Mouse (Mus musculus) urinary bladder, adult 2 months (tissue): Measurements from ENCODE around the gene Rpl22. TPM values are rescaled to one million over a fixed set of nuclear protein-coding genes. Genes with fewer than 3 reads are reported as not detected.

Experiments used
- polyA plus RNA-seq: library from polyadenylated mRNA; depleted of rRNA; stranded (reverse); fragments of >200 nt; gene quantifications from 2 replicates; pipeline ENCODE4 v1.2.3, GENCODE M21; 2012; rRNA removed

Gene Rpl22
- polyA plus RNA-seq, 1 experiment = 727 TPM

Other genes starting within 250 kb of the Rpl22 start
- 3.7 TPM in 2 replicates for gene Tnfrsf25, start 209.8 kb upstream of the Rpl22 start, polyA plus RNA-seq
- gene Espn, start 173.4 kb upstream of the Rpl22 start, polyA plus RNA-seq = 6.0 and 7.8 TPM in 2 replicates
- gene Hes2, start 166.9 kb upstream of the Rpl22 start, polyA plus RNA-seq = 0.23 and 0.46 TPM in 2 replicates
- 44.9 and 48.1 TPM in 2 replicates for gene Acot7, start 147.6 kb upstream of the Rpl22 start, polyA plus RNA-seq
- 31.3 and 39.2 TPM in 2 replicates for gene Gpr153, start 51.5 kb upstream of the Rpl22 start, polyA plus RNA-seq
- gene Hes3, start 34.1 kb upstream of the Rpl22 start, polyA plus RNA-seq = not detected in 2 replicates
- 25.2 and 26.2 TPM in 2 replicates for gene Icmt, start 28.5 kb upstream of the Rpl22 start, polyA plus RNA-seq
- 28.0 and 34.9 TPM in 2 replicates for gene Rnf207, start 6.7 kb upstream of the Rpl22 start, polyA plus RNA-seq
- 0.55 and 0.56 TPM in 2 replicates for gene Chd5, start 12.9 kb downstream of the Rpl22 start, polyA plus RNA-seq
- gene Nphp4, start 151.0 kb downstream of the Rpl22 start, polyA plus RNA-seq = 1.2 and 1.6 TPM in 2 replicates
- 1.8 and 2.7 TPM in 2 replicates for gene Kcnab2, start 152.1 kb downstream of the Rpl22 start, polyA plus RNA-seq